Mouse (Mus musculus): ENCODE measurements around the gene Gpx4. TPM values are rescaled to one million over a fixed set of nuclear protein-coding genes. Genes with fewer than 3 reads are reported as not detected.

Gene Gpx4
- polyA plus RNA-seq, 1 experiment from 2014 or later, result 552 TPM

DNA sequence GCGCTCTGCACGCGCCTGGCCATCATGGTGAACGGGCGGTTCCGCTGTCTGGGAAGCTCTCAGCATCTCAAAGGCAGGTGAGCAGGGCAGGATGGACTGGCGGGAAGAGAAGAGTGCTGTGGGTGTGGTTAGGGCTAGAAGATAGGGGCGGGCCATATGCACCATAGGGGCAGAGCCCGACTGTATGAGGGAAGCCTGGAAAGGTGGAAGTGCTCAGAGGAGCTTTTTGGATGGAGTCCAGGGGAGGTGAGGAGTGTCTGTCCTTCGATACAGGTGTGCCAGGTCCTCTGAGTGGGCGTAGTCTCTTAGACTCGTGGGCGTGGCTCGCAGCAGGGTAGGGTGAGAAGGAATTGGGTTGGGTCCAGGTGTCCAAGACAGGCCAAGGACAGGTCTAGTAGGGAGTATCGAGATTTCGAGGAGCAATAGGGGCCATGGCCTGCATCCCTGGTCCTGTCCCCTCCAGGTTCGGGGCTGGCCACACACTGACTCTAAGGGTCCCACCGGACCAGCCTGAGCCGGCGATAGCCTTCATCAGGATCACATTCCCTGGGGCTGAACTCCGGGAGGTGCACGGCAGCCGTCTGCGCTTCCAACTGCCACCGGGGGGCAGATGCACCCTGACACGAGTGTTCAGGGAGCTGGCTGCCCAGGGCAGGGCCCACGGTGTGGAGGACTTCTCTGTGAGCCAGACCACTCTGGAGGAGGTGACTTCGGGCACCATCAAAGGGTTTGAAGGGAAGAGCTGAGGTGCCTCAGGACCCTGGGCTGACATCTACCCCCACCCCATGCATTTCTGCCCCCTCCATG, 32.3 kb upstream of the Gpx4 start:
- peaks cover 14% of the 10 kb centered on the region for H3K9me3 ChIP-seq (replicated peaks; ENCODE audit: control insufficient read depth, low read length, poor library complexity, severe bottlenecking)
- no peaks in the 10 kb centered on the region for H3K4me1 ChIP-seq (ENCODE audit: control insufficient read depth, insufficient read depth, low read length)
- ATAC-seq, result no peak
- 18% methylated on average over 28 of the region's 28 CpGs for WGBS
- no peak overlapping the region for H3K9ac ChIP-seq (ENCODE audit: low read depth, low read length)
- H3K4me2 ChIP-seq (ENCODE audit: low read length), result no peak overlapping the region
- H3K27me3 ChIP-seq (ENCODE audit: control insufficient read depth, insufficient read depth, low read depth, low read length), result peaks cover 48% of the 10 kb centered on the region
- peaks cover 17% of the 10 kb centered on the region for H3K36me3 ChIP-seq (ENCODE audit: control insufficient read depth, insufficient read depth, low read length)
- H3K27ac ChIP-seq (ENCODE audit: low read length), result no peak overlapping the region
- no peak overlapping the region for H3K4me3 ChIP-seq (ENCODE audit: low read depth, low read length)

DNA sequence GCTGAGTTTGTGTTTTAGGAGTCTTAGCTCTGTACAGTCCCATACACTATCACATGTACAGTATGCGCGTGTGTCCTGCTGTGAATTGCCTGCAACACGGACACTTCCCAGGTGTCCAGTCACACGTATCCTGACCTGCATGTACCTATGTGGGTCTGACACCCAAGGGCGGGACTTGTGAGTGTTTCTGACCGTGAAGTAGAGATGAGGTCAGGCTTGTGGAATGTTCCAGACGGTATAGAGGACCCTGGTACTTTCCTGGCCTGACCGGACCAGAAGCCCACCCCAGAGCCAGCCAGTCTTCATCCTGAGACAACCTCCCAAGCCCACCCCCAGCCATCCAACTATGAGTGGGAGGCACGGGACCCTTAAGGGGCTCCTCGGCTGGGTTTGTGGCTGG, 31.4 kb upstream of the Gpx4 start:
- 80% methylated on average over 10 of the region's 10 CpGs for WGBS
- Histone ChIP-seq H3K9ac (ENCODE audit: low read depth, low read length) (no peak overlapping the region), H3K4me1 (ENCODE audit: control insufficient read depth, insufficient read depth, low read length) (no peaks in the 10 kb centered on the region), H3K27ac (ENCODE audit: low read length) (no peak overlapping the region), H3K36me3 (ENCODE audit: control insufficient read depth, insufficient read depth, low read length) (peaks cover 9% of the 10 kb centered on the region), H3K27me3 (ENCODE audit: control insufficient read depth, insufficient read depth, low read depth, low read length) (peaks cover 52% of the 10 kb centered on the region), H3K4me3 (ENCODE audit: low read depth, low read length) (no peak overlapping the region), H3K4me2 (ENCODE audit: low read length) (no peak overlapping the region), H3K9me3 (replicated peaks; ENCODE audit: control insufficient read depth, low read length, poor library complexity, severe bottlenecking) (peaks cover 7% of the 10 kb centered on the region)
- no peak for ATAC-seq

DNA sequence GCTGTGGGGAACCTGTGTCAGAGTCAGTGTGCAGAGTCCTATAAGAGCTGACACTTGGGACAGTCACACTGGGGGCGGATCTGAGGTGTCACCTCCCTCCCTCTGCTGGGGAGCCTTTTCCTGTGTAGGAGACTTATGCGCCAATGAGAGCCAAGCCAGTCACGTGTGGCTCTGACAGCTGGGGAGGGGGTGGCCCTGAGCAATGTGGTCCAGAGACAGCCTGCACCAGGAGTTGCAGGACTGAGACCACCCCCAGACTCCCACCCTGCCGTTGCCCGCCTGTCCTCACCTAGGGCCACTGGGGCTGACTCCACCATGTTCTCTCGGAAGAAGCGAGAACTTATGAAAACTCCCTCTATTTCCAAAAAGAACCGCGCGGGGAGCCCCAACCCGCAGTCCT, 30.5 kb upstream of the Gpx4 start, which contains the start of gene Arhgap45:
Gene Arhgap45, plus strand, starts transcription at position 143 of the 400 bp plus-strand sequence.
- WGBS, result 72% methylated on average over 11 of the region's 11 CpGs
- Histone ChIP-seq H3K9ac (ENCODE audit: low read depth, low read length) (no peak within 1 kb of the TSS), H3K27ac (ENCODE audit: low read length) (no peak within 1 kb of the TSS), H3K9me3 (replicated peaks; ENCODE audit: control insufficient read depth, low read length, poor library complexity, severe bottlenecking) (no peaks in the 10 kb centered on the region; the same call in 1 of the 2 replicates), H3K4me2 (ENCODE audit: low read length) (no peak within 1 kb of the TSS), H3K4me3 (ENCODE audit: low read depth, low read length) (no peak within 1 kb of the TSS), H3K4me1 (ENCODE audit: control insufficient read depth, insufficient read depth, low read length) (no peaks in the 10 kb centered on the region), H3K36me3 (ENCODE audit: control insufficient read depth, insufficient read depth, low read length) (peaks cover 3% of the 10 kb centered on the region), H3K27me3 (ENCODE audit: control insufficient read depth, insufficient read depth, low read depth, low read length) (peaks cover 52% of the 10 kb centered on the region)
- ATAC-seq, result no peak

DNA sequence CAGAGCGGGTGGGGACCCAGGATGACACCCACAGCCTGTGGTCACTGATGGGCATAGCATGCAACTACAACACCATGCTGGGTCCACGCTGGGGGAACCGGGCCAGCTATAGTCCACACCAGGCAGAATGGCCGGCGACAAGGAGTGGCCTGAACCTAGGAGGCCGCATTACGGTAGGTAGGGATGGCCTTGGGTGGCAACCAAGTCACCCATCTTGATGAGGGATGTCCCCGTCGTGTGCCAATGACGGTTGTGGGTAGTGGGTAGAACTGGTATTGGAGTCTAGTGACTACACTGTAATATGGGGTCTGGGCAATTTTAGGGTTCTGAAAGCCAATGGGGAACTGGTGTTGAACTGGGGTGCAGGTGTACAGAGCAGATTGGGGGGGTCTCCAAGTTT, 30.0 kb upstream of the Gpx4 start:
- no peak overlapping the region for H3K9ac ChIP-seq (ENCODE audit: low read depth, low read length)
- 91% methylated on average over 10 of the region's 10 CpGs for WGBS
- H3K27me3 ChIP-seq (ENCODE audit: control insufficient read depth, insufficient read depth, low read depth, low read length), result peaks cover 51% of the 10 kb centered on the region

DNA sequence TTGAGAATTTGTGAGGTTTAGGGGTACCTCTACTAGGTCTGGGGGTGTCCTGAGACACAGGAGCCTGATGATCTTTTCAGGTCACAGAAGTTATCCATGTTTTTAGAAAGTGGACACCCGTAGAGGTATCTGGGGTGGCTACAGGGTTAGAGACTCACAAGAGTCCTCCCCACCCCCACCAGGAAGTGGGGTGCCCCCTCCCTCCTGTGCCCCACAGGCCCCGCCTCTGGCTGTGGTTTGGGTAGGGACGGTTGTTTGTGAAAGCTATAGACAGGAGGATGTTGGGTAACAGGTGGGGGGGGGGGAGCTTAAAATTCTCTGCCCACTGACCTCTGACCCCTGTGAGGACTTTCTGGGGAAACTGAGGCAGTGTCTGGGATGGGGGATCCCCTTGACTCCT, 29.6 kb upstream of the Gpx4 start:
- no peaks in the 10 kb centered on the region for H3K4me1 ChIP-seq (ENCODE audit: control insufficient read depth, insufficient read depth, low read length)
- H3K9me3 ChIP-seq (replicated peaks; ENCODE audit: control insufficient read depth, low read length, poor library complexity, severe bottlenecking), result no peaks in the 10 kb centered on the region
- H3K36me3 ChIP-seq (ENCODE audit: control insufficient read depth, insufficient read depth, low read length), result no peaks in the 10 kb centered on the region
- 77% methylated on average over 3 of the region's 3 CpGs for whole genome bisulfite sequencing
- H3K27ac ChIP-seq (ENCODE audit: low read length), result no peak overlapping the region
- no peak overlapping the region for H3K9ac ChIP-seq (ENCODE audit: low read depth, low read length)
- ATAC-seq, result no peak
- no peak overlapping the region for H3K4me3 ChIP-seq (ENCODE audit: low read depth, low read length)
- peaks cover 48% of the 10 kb centered on the region for H3K27me3 ChIP-seq (ENCODE audit: control insufficient read depth, insufficient read depth, low read depth, low read length)
- H3K4me2 ChIP-seq (ENCODE audit: low read length), result no peak overlapping the region

More for the DNA sequence above, 30.0 kb upstream of the Gpx4 start:
- H3K9me3 ChIP-seq (replicated peaks; ENCODE audit: control insufficient read depth, low read length, poor library complexity, severe bottlenecking), result no peaks in the 10 kb centered on the region
- no peaks in the 10 kb centered on the region; the same call in 1 of the 2 replicates for H3K36me3 ChIP-seq (ENCODE audit: control insufficient read depth, insufficient read depth, low read length)
- no peaks in the 10 kb centered on the region for H3K4me1 ChIP-seq (ENCODE audit: control insufficient read depth, insufficient read depth, low read length)
- H3K27ac ChIP-seq (ENCODE audit: low read length), result no peak overlapping the region
- H3K4me3 ChIP-seq (ENCODE audit: low read depth, low read length), result no peak overlapping the region
- no peak overlapping the region for H3K4me2 ChIP-seq (ENCODE audit: low read length)
- ATAC-seq, result no peak

DNA sequence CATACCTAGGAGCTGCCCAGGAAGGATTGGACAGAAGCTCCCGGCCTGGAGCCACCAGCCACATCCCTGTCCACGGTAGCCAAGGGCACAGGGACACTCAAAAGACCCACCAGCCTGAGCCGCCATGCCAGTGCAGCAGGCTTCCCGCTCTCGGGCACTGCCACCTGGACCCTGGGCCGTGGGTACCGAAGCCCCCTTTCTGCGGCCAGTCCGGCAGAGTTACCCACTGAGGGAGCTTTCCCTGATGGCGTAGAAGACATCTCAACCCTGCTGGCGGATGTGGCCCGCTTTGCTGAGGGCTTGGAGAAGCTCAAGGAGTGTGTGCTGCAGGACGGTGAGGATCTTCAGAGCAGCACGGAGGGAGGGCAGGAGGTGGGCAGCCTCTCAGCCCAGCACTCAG, 29.2 kb upstream of the Gpx4 start:
- no peak for ATAC-seq
- no peak overlapping the region for H3K4me2 ChIP-seq (ENCODE audit: low read length)
- H3K4me3 ChIP-seq (ENCODE audit: low read depth, low read length), result no peak overlapping the region
- H3K36me3 ChIP-seq (ENCODE audit: control insufficient read depth, insufficient read depth, low read length), result no peaks in the 10 kb centered on the region
- WGBS, result 84% methylated on average over 14 of the region's 14 CpGs
- no peaks in the 10 kb centered on the region for H3K4me1 ChIP-seq (ENCODE audit: control insufficient read depth, insufficient read depth, low read length)
- peaks cover 46% of the 10 kb centered on the region for H3K27me3 ChIP-seq (ENCODE audit: control insufficient read depth, insufficient read depth, low read depth, low read length)
- H3K9me3 ChIP-seq (replicated peaks; ENCODE audit: control insufficient read depth, low read length, poor library complexity, severe bottlenecking), result no peaks in the 10 kb centered on the region
- H3K9ac ChIP-seq (ENCODE audit: low read depth, low read length), result no peak overlapping the region
- no peak overlapping the region for H3K27ac ChIP-seq (ENCODE audit: low read length)

DNA sequence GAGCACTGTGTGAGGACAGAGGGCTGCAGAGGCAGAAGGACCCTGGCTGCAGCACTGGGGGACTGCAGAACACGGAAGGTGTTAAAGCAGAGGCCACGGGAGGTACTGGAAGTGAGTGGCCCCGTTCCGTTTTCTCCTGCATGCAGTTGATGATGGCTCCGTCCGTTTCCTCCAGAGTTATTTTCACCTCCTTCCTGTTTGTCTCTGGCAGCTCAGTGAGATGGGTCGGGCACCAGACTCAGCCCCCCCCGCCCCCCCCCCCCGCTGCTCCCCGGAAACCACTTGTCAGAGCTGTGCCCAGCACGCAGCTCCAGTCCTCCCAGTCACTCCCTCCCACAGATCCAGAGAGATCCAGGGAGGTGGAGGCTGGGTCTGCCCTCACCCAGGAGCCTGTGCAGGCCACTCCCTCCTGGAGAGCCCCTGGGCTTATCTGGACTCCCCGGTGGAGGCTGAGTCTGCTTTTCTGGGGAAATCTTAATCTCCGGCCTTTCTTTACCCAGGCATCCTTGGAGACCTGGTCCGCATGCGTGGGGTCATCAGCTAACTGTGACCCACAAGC, 28.1 kb upstream of the Gpx4 start:
- Histone ChIP-seq H3K27ac (ENCODE audit: low read length) (no peak overlapping the region), H3K9ac (ENCODE audit: low read depth, low read length) (no peak overlapping the region), H3K9me3 (replicated peaks; ENCODE audit: control insufficient read depth, low read length, poor library complexity, severe bottlenecking) (no peaks in the 10 kb centered on the region), H3K4me2 (ENCODE audit: low read length) (no peak overlapping the region), H3K4me1 (ENCODE audit: control insufficient read depth, insufficient read depth, low read length) (no peaks in the 10 kb centered on the region), H3K36me3 (ENCODE audit: control insufficient read depth, insufficient read depth, low read length) (no peaks in the 10 kb centered on the region), H3K4me3 (ENCODE audit: low read depth, low read length) (no peak overlapping the region), H3K27me3 (ENCODE audit: control insufficient read depth, insufficient read depth, low read depth, low read length) (peaks cover 35% of the 10 kb centered on the region)
- WGBS, result 12% methylated on average over 11 of the region's 15 CpGs
- ATAC-seq, result no peak

DNA sequence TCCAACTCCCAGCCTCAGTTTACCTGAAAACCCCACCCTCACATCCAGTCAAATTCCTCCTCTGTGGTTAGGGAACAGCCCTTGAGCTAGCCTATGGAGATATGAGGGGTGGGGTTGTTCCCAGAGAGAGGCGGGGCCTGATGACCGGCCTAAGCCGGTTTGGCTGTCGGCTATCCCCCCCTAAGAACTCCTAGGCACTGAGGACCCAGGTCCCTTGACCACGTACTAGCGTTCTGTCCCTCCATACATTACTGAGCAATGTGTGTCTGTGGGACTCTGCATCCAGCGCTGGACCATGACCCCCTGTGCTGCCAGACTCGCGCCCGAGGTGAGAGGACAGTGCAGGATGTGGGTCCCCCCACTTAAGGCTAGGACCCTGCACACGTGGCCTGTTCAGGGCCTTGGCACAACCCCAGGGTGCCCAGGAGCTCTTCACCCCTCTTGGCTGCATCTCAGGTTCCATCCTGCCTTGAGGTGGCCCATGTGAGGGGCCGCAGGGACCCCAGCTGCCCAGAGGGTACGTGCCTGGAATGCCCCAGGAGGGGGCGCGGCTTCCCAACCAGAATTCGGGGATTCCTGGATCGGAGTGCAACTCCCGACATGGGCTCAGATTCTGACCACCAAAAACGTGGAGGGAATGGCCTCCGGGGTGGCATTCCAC, 27.4 kb upstream of the Gpx4 start:
- H3K9me3 ChIP-seq (replicated peaks; ENCODE audit: control insufficient read depth, low read length, poor library complexity, severe bottlenecking), result no peaks in the 10 kb centered on the region
- no peak overlapping the region for H3K4me2 ChIP-seq (ENCODE audit: low read length)
- H3K27ac ChIP-seq (ENCODE audit: low read length), result no peak overlapping the region
- no peak for ATAC-seq
- H3K4me3 ChIP-seq (ENCODE audit: low read depth, low read length), result no peak overlapping the region
- H3K27me3 ChIP-seq (ENCODE audit: control insufficient read depth, insufficient read depth, low read depth, low read length), result peaks cover 28% of the 10 kb centered on the region
- no peak overlapping the region for H3K9ac ChIP-seq (ENCODE audit: low read depth, low read length)
- H3K36me3 ChIP-seq (ENCODE audit: control insufficient read depth, insufficient read depth, low read length), result no peaks in the 10 kb centered on the region
- H3K4me1 ChIP-seq (ENCODE audit: control insufficient read depth, insufficient read depth, low read length), result no peaks in the 10 kb centered on the region
- WGBS, result 8% methylated on average over 20 of the region's 20 CpGs

DNA sequence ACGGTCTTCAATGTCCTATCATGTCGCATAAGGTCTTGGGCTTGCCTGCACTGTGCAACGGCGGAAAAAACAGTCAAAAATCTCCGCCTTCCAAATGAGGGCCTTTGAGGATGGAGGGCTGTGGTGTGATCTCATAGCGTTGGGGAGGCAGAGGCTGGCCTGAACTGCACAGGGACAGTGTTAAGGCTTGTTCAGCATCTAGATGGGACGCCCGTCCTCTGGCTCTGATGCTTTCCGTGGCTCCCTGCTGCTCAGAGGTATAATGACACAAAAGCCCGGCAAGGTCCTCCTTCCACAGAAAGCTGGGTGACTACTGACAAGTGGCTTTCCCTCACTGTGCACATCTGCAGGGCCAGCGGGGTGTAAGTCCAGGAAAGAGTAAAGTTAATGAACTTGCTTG, 26.8 kb upstream of the Gpx4 start:
- no peak for ATAC-seq
- 27% methylated on average over 11 of the region's 11 CpGs for WGBS
- H3K27me3 ChIP-seq (ENCODE audit: control insufficient read depth, insufficient read depth, low read depth, low read length), result peaks cover 24% of the 10 kb centered on the region
- H3K27ac ChIP-seq (ENCODE audit: low read length), result no peak overlapping the region
- no peaks in the 10 kb centered on the region for H3K9me3 ChIP-seq (replicated peaks; ENCODE audit: control insufficient read depth, low read length, poor library complexity, severe bottlenecking)
- H3K4me1 ChIP-seq (ENCODE audit: control insufficient read depth, insufficient read depth, low read length), result no peaks in the 10 kb centered on the region
- H3K4me3 ChIP-seq (ENCODE audit: low read depth, low read length), result no peak overlapping the region
- H3K4me2 ChIP-seq (ENCODE audit: low read length), result no peak overlapping the region
- no peaks in the 10 kb centered on the region for H3K36me3 ChIP-seq (ENCODE audit: control insufficient read depth, insufficient read depth, low read length)
- H3K9ac ChIP-seq (ENCODE audit: low read depth, low read length), result no peak overlapping the region
